Mouse (Mus musculus): ENCODE data around the gene Lyg2. TPM values are rescaled to one million over a fixed set of nuclear protein-coding genes. Genes with fewer than 3 reads are reported as not detected.

Lyg2 gene
- polyA plus RNA-seq, 1 experiment from 2014 or later = not detected

DNA sequence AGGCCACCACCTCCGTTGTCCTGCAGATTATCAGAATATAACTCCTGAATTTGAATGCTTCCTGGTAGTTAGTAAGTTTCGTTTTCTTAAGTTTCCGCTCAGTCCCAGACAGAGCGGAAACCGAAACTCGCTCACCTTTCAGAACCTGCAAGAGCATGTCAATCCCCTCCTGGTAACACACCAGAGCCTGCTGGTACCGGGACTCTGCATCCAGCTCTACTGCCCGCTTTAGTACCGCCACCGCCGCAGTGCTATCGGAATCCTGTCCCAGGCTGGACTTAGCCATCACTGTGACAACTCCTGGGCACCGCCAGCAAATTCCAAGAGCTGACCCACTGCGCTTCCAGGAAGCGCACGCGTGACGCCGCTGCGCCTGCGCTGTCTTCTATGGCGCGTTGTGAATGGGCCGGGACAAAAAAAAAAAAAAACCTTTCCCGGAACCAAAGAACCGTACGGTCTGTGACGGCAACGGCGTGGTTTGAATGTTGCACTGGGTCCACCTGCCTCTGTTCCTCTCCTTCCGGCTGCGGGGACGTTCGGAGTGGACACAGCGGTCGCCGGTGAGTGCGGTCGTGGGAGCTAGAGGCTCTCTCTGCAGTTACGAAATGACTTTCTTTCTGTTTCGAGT is 26.2 kb downstream of the Lyg2 start, which contains the start of the genes Mitd1 and Mrpl30:
Gene Mitd1 (minus strand): TSS at position 387 of the 628 bp plus-strand sequence.
Gene Mrpl30 (plus strand): TSS at position 453 of the 628 bp plus-strand sequence.
- Histone ChIP-seq H3K4me1 (replicated peaks; ENCODE audit: insufficient read depth, low read length) (0 out of 2 replicates have a peak, but pooled peaks cover 6% of the 10 kb centered on the region), H3K4me3 (replicated peaks; ENCODE audit: low read depth, low read length) (peak within 1 kb of the TSS; percentile 59), H3K27ac (peak within 1 kb of the TSS; percentile 72), H3K4me2 (ENCODE audit: low read length) (peak within 1 kb of the TSS; percentile 71), H3K27me3 (ENCODE audit: insufficient read depth, low read length) (no peaks in the 10 kb centered on the region), H3K9me3 (replicated peaks; ENCODE audit: low read length) (no peaks in the 10 kb centered on the region), H3K9ac (ENCODE audit: low read depth, low read length) (peak within 1 kb of the TSS; percentile 64), H3K36me3 (ENCODE audit: insufficient read depth, low read length) (0 out of 2 replicates have a peak, but pooled peaks cover 1% of the 10 kb centered on the region)
- ATAC-seq (replicated peaks; ENCODE audit: low FRiP score, low read depth) (peak; percentile 92), DNase-seq (ENCODE audit: low spot score) (peak; percentile 93)
- TF ChIP-seq CTCF (IDR thresholded peaks at IDR 0.05; ENCODE audit: low read depth) = 0 out of 2 replicates have a peak, but pooled peaks have one; percentile 2
- whole genome bisulfite sequencing = under 1% methylated on average over 41 of the region's 41 CpGs

DNA sequence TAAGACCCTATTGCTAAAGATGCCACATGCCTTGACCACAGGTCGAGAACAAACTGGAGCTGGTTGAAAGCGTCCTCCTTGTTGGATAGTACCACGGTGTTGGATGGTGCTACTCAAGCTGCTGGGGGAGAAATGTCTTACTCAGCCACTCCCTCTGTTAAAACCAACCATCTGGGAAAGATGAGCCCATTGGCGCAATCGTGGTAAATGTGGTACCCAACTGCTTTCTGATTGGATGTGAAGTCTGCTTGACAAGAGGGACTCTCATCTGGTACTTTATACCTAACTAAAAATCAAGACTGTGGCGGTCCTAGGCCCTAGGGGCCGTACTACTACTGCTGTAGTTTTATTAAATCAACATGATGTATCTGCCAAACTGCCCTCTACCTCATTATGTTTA is 27.1 kb downstream of the Lyg2 start:
- 0 out of 2 replicates have a peak, but pooled peaks cover 4% of the 10 kb centered on the region for H3K36me3 ChIP-seq (ENCODE audit: insufficient read depth, low read length)
- ATAC-seq (replicated peaks; ENCODE audit: low FRiP score, low read depth) = no peak
- 86% methylated on average over 7 of the region's 7 CpGs for WGBS
- H3K27me3 ChIP-seq (ENCODE audit: insufficient read depth, low read length) = no peaks in the 10 kb centered on the region
- H3K9ac ChIP-seq (ENCODE audit: low read depth, low read length) = peak overlapping the region; percentile 64
- no peak for DNase-seq (ENCODE audit: low spot score)
- no peaks in the 10 kb centered on the region for H3K9me3 ChIP-seq (replicated peaks; ENCODE audit: low read length)
- peak overlapping the region; percentile 59 for H3K4me3 ChIP-seq (replicated peaks; ENCODE audit: low read depth, low read length)
- TF ChIP-seq CTCF (IDR thresholded peaks at IDR 0.05; ENCODE audit: low read depth) = no peak
- peak overlapping the region; percentile 52 for H3K4me2 ChIP-seq (ENCODE audit: low read length)
- H3K27ac ChIP-seq = no peak overlapping the region
- H3K4me1 ChIP-seq (replicated peaks; ENCODE audit: insufficient read depth, low read length) = 0 out of 2 replicates have a peak, but pooled peaks cover 6% of the 10 kb centered on the region

DNA sequence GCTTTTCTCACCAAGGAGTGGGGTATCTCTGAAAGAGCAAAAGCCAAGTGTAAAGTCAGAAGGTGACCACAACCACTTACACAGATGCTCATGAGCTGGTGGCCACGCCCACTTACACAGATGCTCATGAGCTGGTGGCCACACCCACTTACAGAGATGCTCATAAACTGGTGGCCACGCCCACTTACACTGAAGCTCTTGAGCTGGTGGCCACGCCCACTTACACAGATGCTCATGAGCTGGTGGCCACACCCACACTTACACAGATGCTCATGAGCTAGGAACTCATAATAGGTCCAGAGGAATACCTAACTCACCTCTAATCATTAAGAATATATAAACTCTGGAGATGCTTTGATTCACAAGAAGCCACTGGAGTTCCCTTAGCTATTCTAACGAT is 31.8 kb downstream of the Lyg2 start:
- Histone ChIP-seq H3K36me3 (ENCODE audit: insufficient read depth, low read length) (peaks cover 24% of the 10 kb centered on the region), H3K4me1 (replicated peaks; ENCODE audit: insufficient read depth, low read length) (0 out of 2 replicates have a peak, but pooled peaks cover 5% of the 10 kb centered on the region), H3K9me3 (replicated peaks; ENCODE audit: low read length) (no peaks in the 10 kb centered on the region), H3K27me3 (ENCODE audit: insufficient read depth, low read length) (no peaks in the 10 kb centered on the region), H3K4me2 (ENCODE audit: low read length) (no peak overlapping the region), H3K9ac (ENCODE audit: low read depth, low read length) (no peak overlapping the region), H3K27ac (no peak overlapping the region), H3K4me3 (replicated peaks; ENCODE audit: low read depth, low read length) (no peak overlapping the region)
- no peak for DNase-seq (ENCODE audit: low spot score)
- ATAC-seq (replicated peaks; ENCODE audit: low FRiP score, low read depth) = no peak
- 79% methylated on average over 4 of the region's 4 CpGs for WGBS
- no peak for TF ChIP-seq CTCF (IDR thresholded peaks at IDR 0.05; ENCODE audit: low read depth)

DNA sequence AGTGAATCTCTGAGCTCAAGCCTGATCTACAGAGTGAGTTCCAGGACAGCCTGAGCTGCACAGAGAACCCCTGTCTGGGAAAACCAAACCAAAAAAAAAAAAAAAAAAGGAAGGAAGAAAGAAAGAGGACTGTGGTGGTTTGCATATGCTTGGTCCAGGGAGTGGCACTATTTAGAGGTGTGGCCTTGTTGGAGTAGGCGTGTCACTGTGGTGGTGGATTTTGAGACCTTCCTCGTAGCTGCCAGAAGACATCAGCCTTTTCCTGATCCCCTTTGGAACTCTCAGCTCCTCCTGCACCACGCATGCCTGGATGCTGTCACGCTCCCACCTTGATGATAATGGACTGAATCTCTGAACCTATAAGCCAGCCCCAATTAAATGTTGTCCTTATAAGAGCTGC is 32.9 kb downstream of the Lyg2 start:
- no peak overlapping the region for H3K4me3 ChIP-seq (replicated peaks; ENCODE audit: low read depth, low read length)
- H3K9ac ChIP-seq (ENCODE audit: low read depth, low read length) = no peak overlapping the region
- ATAC-seq (replicated peaks; ENCODE audit: low FRiP score, low read depth) (no peak), DNase-seq (ENCODE audit: low spot score) (no peak)
- H3K4me1 ChIP-seq (replicated peaks; ENCODE audit: insufficient read depth, low read length) = no peaks in the 10 kb centered on the region
- no peaks in the 10 kb centered on the region for H3K9me3 ChIP-seq (replicated peaks; ENCODE audit: low read length)
- no peak for TF ChIP-seq CTCF (IDR thresholded peaks at IDR 0.05; ENCODE audit: low read depth)
- no peaks in the 10 kb centered on the region for H3K27me3 ChIP-seq (ENCODE audit: insufficient read depth, low read length)
- 92% methylated on average over 4 of the region's 4 CpGs for WGBS
- H3K27ac ChIP-seq = no peak overlapping the region
- no peak overlapping the region for H3K4me2 ChIP-seq (ENCODE audit: low read length)
- H3K36me3 ChIP-seq (ENCODE audit: insufficient read depth, low read length) = peaks cover 33% of the 10 kb centered on the region

DNA sequence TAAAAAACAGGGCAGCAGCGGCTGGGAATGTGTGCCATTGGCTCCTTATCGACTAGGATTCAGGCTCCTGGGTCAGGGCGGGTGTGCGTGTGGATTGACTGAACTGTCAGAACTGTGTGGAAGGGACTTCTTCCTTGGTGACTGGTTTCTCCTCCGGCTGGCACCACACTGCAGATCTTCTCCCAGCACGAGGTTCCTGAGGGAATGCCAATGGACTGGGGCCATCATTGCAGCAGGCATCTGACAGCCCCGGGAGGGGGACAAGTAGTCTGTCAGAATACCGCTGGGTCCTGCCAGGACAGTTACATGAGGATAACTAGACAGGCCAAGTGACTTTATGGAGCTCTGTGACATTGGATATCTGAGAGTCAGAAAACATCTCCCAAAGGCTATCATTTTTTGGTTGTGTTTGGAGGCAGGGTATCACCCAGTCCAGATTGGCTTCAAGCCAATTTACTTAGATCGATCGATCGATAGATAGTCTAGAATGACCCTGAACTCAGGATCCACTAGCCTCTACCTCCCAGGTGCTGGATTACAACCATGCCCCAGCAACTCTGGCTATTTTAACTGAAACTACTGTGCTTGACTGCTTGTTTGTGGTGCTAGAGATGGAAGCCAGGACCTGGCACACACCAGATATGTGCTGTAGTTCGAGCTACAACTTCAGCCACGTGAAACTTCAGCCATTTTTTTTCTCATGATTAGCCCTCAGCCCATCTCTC is 38.4 kb downstream of the Lyg2 start:
- Histone ChIP-seq H3K9me3 (replicated peaks; ENCODE audit: low read length) (no peaks in the 10 kb centered on the region), H3K9ac (ENCODE audit: low read depth, low read length) (no peak overlapping the region), H3K36me3 (ENCODE audit: insufficient read depth, low read length) (peaks cover 48% of the 10 kb centered on the region), H3K27me3 (ENCODE audit: insufficient read depth, low read length) (no peaks in the 10 kb centered on the region), H3K27ac (no peak overlapping the region), H3K4me1 (replicated peaks; ENCODE audit: insufficient read depth, low read length) (no peaks in the 10 kb centered on the region), H3K4me3 (replicated peaks; ENCODE audit: low read depth, low read length) (no peak overlapping the region), H3K4me2 (ENCODE audit: low read length) (no peak overlapping the region)
- no peak for ATAC-seq (replicated peaks; ENCODE audit: low FRiP score, low read depth)
- 93% methylated on average over 13 of the region's 13 CpGs for WGBS
- no peak for DNase-seq (ENCODE audit: low spot score)
- TF ChIP-seq CTCF (IDR thresholded peaks at IDR 0.05; ENCODE audit: low read depth) = no peak

DNA sequence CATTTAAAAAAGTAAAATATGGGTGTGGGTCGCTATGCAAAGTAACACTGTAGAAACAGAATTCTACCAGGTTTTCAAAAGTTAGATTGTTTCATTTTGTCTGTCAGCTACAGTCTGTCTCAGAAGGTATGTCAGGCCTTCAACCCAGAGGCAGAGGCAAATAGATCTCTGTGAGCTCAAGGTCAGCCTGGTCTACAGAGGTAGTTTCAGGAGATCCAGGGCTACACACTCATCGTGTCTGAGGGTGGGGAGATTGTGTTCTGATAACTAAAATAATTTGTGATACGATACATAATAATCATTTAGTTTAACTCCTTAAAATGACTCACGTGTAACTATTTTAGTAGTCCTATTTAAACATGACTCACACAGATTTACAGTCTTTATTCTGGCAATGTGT is 43.1 kb downstream of the Lyg2 start:
- H3K9me3 ChIP-seq (replicated peaks; ENCODE audit: low read length) = no peaks in the 10 kb centered on the region
- H3K4me1 ChIP-seq (replicated peaks; ENCODE audit: insufficient read depth, low read length) = peaks cover 5% of the 10 kb centered on the region
- DNase-seq (ENCODE audit: low spot score) = no peak
- WGBS = 86% methylated on average over 4 of the region's 4 CpGs
- peak overlapping the region; percentile 69; the same call in 1 of the 2 replicates for H3K4me2 ChIP-seq (ENCODE audit: low read length)
- H3K9ac ChIP-seq (ENCODE audit: low read depth, low read length) = no peak overlapping the region
- no peak overlapping the region for H3K27ac ChIP-seq
- no peak overlapping the region for H3K4me3 ChIP-seq (replicated peaks; ENCODE audit: low read depth, low read length)
- no peak for ATAC-seq (replicated peaks; ENCODE audit: low FRiP score, low read depth)
- no peak for TF ChIP-seq CTCF (IDR thresholded peaks at IDR 0.05; ENCODE audit: low read depth)
- H3K36me3 ChIP-seq (ENCODE audit: insufficient read depth, low read length) = peaks cover 23% of the 10 kb centered on the region
- no peaks in the 10 kb centered on the region for H3K27me3 ChIP-seq (ENCODE audit: insufficient read depth, low read length)
